12 mouse cellular contexts compared by ENCODE assay signal in genomic region chr13:34827988-34828882, GRCm38 (mm10). TPM values are rescaled to one million over a fixed set of nuclear protein-coding genes. Genes with fewer than 3 reads are reported as not detected.
A peak's percentile ranks its signal among the peaks of the same experiment; 100 is the strongest.
DNase-seq lines count a peak whose midpoint lies in the region; ATAC-seq and TF ChIP-seq lines count a peak whose summit lies in the region.
"Had no signal": no experiment of that assay in that cellular context is flagged by ENCODE, and none has a peak within 500 bp of the region (broad histone marks: within the 10 kb centered on the region; RNA-seq: fewer than 3 reads in every experiment).

No protein-coding gene starts in this region.

- H3K4me1 ChIP-seq in heart, embryonic 10.5 days = peaks cover 11% of the 10 kb centered on the region
- peaks cover 3% of the 10 kb centered on the region; the same call in 1 of the 2 replicates for H3K4me1 ChIP-seq in forebrain, embryonic 14.5 days (ENCODE audit: control insufficient read depth, insufficient read depth, low read length)
- no peaks in the 10 kb centered on the region for H3K4me1 ChIP-seq in liver, postnatal 0 days (ENCODE audit: insufficient read depth)
- H3K4me1 ChIP-seq: limb, embryonic 15.5 days had no signal

- DNase-seq in heart, embryonic 10.5 days (ENCODE audit: low spot score) = peak; percentile 89
- no peak for DNase-seq in heart, adult 18-20 months
- DNase-seq in R1 (ENCODE audit: low read depth, low spot score) = peak; percentile 26
- DNase-seq in forebrain, embryonic 14.5 days (ENCODE audit: low spot score) = no peak
- peak; percentile 14 for DNase-seq in liver, postnatal 0 days
- no peak for DNase-seq in frontal cortex, adult 2 months (ENCODE audit: extremely low spot score in 1 of 2, low spot score in 1 of 2)
- DNase-seq in layer of hippocampus, adult 9-10 months (ENCODE audit: low spot score) = no peak
- no peak for DNase-seq in adrenal gland, postnatal 10 days
- DNase-seq: B cell, adult 2 months; gastrocnemius, postnatal 36 days had no signal

- H3K9ac ChIP-seq in forebrain, embryonic 14.5 days (ENCODE audit: low read length) = no peak overlapping the region
- H3K9ac ChIP-seq in liver, postnatal 0 days (replicated peaks) = no peak overlapping the region
- H3K9ac ChIP-seq: hindbrain, embryonic 14.5 days; limb, embryonic 15.5 days had no signal

- 49% methylated on average over 10 of the region's 10 CpGs for WGBS in heart, embryonic 10.5 days
- WGBS in forebrain, embryonic 14.5 days = 63% methylated on average over 10 of the region's 10 CpGs
- 47% methylated on average over 10 of the region's 10 CpGs for WGBS in liver, postnatal 0 days (ENCODE audit: insufficient replicate concordance)

- ATAC-seq in forebrain, embryonic 14.5 days = no peak
- ATAC-seq in liver, postnatal 0 days = peak; percentile 95

- peak overlapping the region; percentile 80 for H3K27ac ChIP-seq in heart, embryonic 10.5 days
- peak overlapping the region; percentile 40 for H3K27ac ChIP-seq in forebrain, embryonic 14.5 days (ENCODE audit: low read depth, low read length)
- H3K27ac ChIP-seq in liver, postnatal 0 days (ENCODE audit: low read depth) = peak overlapping the region; percentile 42; the same call in 1 of the 2 replicates
- H3K27ac ChIP-seq: hindbrain, embryonic 14.5 days; limb, embryonic 15.5 days had no signal

- H3K4me3 ChIP-seq in heart, embryonic 10.5 days = no peak overlapping the region
- H3K4me3 ChIP-seq in forebrain, embryonic 14.5 days (ENCODE audit: low read depth, low read length) = no peak overlapping the region
- no peak overlapping the region for H3K4me3 ChIP-seq in liver, postnatal 0 days (ENCODE audit: low read depth, low read length)
- H3K4me3 ChIP-seq: limb, embryonic 15.5 days had no signal

- no peaks in the 10 kb centered on the region for H3K27me3 ChIP-seq in heart, embryonic 10.5 days (ENCODE audit: insufficient read depth, poor library complexity, severe bottlenecking)
- H3K27me3 ChIP-seq in forebrain, embryonic 14.5 days (replicated peaks; ENCODE audit: control insufficient read depth, insufficient read depth, low read length) = no peaks in the 10 kb centered on the region
- H3K27me3 ChIP-seq in liver, postnatal 0 days (ENCODE audit: insufficient read depth, low read length) = no peaks in the 10 kb centered on the region
- H3K27me3 ChIP-seq: limb, embryonic 15.5 days had no signal

- no peak overlapping the region for H3K4me2 ChIP-seq in forebrain, embryonic 14.5 days (ENCODE audit: low read length)
- H3K4me2 ChIP-seq in liver, postnatal 0 days (ENCODE audit: low read depth, low read length) = no peak overlapping the region
- H3K4me2 ChIP-seq: hindbrain, embryonic 14.5 days; limb, embryonic 15.5 days had no signal

- H3K36me3 ChIP-seq in heart, embryonic 10.5 days = no peaks in the 10 kb centered on the region
- no peaks in the 10 kb centered on the region for H3K36me3 ChIP-seq in forebrain, embryonic 14.5 days (ENCODE audit: control insufficient read depth, insufficient read depth, low read length)
- no peaks in the 10 kb centered on the region for H3K36me3 ChIP-seq in liver, postnatal 0 days (replicated peaks; ENCODE audit: insufficient read depth, low read length)
- H3K36me3 ChIP-seq: limb, embryonic 15.5 days had no signal

- no peak for TF ChIP-seq CTCF in liver, postnatal 0 days (IDR thresholded peaks at IDR 0.05; ENCODE audit: low read depth)

- H3K9me3 ChIP-seq in heart, embryonic 10.5 days = no peaks in the 10 kb centered on the region
- no peaks in the 10 kb centered on the region for H3K9me3 ChIP-seq in forebrain, embryonic 14.5 days (replicated peaks; ENCODE audit: control insufficient read depth, low read length)
- H3K9me3 ChIP-seq in liver, postnatal 0 days (ENCODE audit: low read length) = no peaks in the 10 kb centered on the region
- H3K9me3 ChIP-seq: limb, embryonic 15.5 days had no signal

- peak; percentile 95 for TF ChIP-seq EP300 in liver, postnatal 0 days (IDR thresholded peaks at IDR 0.05; ENCODE audit: low read depth)

RNA-seq across cellular contexts. Expression of gene Prpf4b, which starts 46.9 kb away (rescaled TPM):
- polyA plus RNA-seq in heart, embryonic 10.5 days (2016; fragmentation: Nextera tagmentation; extraction: Ambion mirVana) = 49.1 and 55.1 TPM in 2 replicates
- 10 to 100 TPM; 26.7 to 30.0 TPM for total RNA-seq in heart, adult 18-20 months (2021)
- 64.6 and 74.8 TPM in 2 replicates for polyA plus RNA-seq in forebrain, embryonic 14.5 days (2014; fragmentation: Nextera tagmentation; extraction: Ambion mirVana)
- polyA plus RNA-seq in liver, postnatal 0 days (2015; fragmentation: Nextera tagmentation; extraction: Ambion mirVana) = 33.4 and 37.0 TPM in 2 replicates
- 104 and 111 TPM in 2 replicates for polyA plus RNA-seq in frontal cortex, adult 2 months (2012; rRNA removed)
- total RNA-seq in adrenal gland, postnatal 10 days (2021) = 10 to 100 TPM; 70.9 to 98.9 TPM

Comparison
In these comparisons a context has a peak if more than half of its experiments do, and no peak if none do; other contexts are left out.
1. DNase-seq: peak in heart, embryonic 10.5 days (single experiment), R1 (single experiment) and liver, postnatal 0 days (single experiment); none in heart, adult 18-20 months (0 of 2), forebrain, embryonic 14.5 days (single experiment), frontal cortex, adult 2 months (0 of 2), layer of hippocampus, adult 9-10 months (single experiment) and adrenal gland, postnatal 10 days (single experiment).
2. Peak in every context shown above with its lines, with median percentiles within 50 percentile points of each other: H3K27ac ChIP-seq.